Mouse (Mus musculus): ENCODE data around the gene Golga2. TPM values are rescaled to one million over a fixed set of nuclear protein-coding genes. Genes with fewer than 3 reads are reported as not detected.

Golga2 gene
- polyA plus RNA-seq, 1 experiment, result 36.0 TPM

- H3K27ac ChIP-seq (ENCODE audit: control insufficient read depth, insufficient read depth, low read depth, low read length), result no peak overlapping the region
- peak overlapping the region; percentile 93; the same call in 1 of the 2 replicates for H3K4me3 ChIP-seq (ENCODE audit: control insufficient read depth, low read depth, low read length)
- no peaks in the 10 kb centered on the region for H3K27me3 ChIP-seq (ENCODE audit: control insufficient read depth, insufficient read depth, low read length)
- TF ChIP-seq CTCF (IDR thresholded peaks at IDR 0.05; ENCODE audit: control insufficient read depth, insufficient read depth, insufficient replicate concordance, low read depth, low read length) (no peak), POLR2A (IDR thresholded peaks at IDR 0.05; ENCODE audit: control insufficient read depth, low read depth, low read length) (no peak)
- H3K36me3 ChIP-seq (ENCODE audit: control insufficient read depth, insufficient read depth, low read length), result no peaks in the 10 kb centered on the region
- peaks cover 9% of the 10 kb centered on the region for H3K4me1 ChIP-seq (ENCODE audit: control insufficient read depth, insufficient read depth, low read length)
Measured at GRCm38 (mm10) chr2:32353836-32354235, 66.7 kb downstream of the Golga2 start.

GRCm38 (mm10) chr2:32354336-32354895 is 67.2 kb downstream of the Golga2 start:
- H3K4me3 ChIP-seq (ENCODE audit: control insufficient read depth, low read depth, low read length), result no peak overlapping the region; the same call in 1 of the 2 replicates
- H3K4me1 ChIP-seq (ENCODE audit: control insufficient read depth, insufficient read depth, low read length), result peaks cover 9% of the 10 kb centered on the region
- TF ChIP-seq POLR2A (IDR thresholded peaks at IDR 0.05; ENCODE audit: control insufficient read depth, low read depth, low read length) (no peak), CTCF (IDR thresholded peaks at IDR 0.05; ENCODE audit: control insufficient read depth, insufficient read depth, insufficient replicate concordance, low read depth, low read length) (no peak)
- H3K27ac ChIP-seq (ENCODE audit: control insufficient read depth, insufficient read depth, low read depth, low read length), result no peak overlapping the region
- no peaks in the 10 kb centered on the region for H3K27me3 ChIP-seq (ENCODE audit: control insufficient read depth, insufficient read depth, low read length)
- no peaks in the 10 kb centered on the region for H3K36me3 ChIP-seq (ENCODE audit: control insufficient read depth, insufficient read depth, low read length)

GRCm38 (mm10) chr2:32356216-32356615 is 69.0 kb downstream of the Golga2 start:
- H3K27me3 ChIP-seq (ENCODE audit: control insufficient read depth, insufficient read depth, low read length), result no peaks in the 10 kb centered on the region
- H3K4me3 ChIP-seq (ENCODE audit: control insufficient read depth, low read depth, low read length), result no peak overlapping the region
- H3K4me1 ChIP-seq (ENCODE audit: control insufficient read depth, insufficient read depth, low read length), result peaks cover 13% of the 10 kb centered on the region
- H3K36me3 ChIP-seq (ENCODE audit: control insufficient read depth, insufficient read depth, low read length), result no peaks in the 10 kb centered on the region
- H3K27ac ChIP-seq (ENCODE audit: control insufficient read depth, insufficient read depth, low read depth, low read length), result no peak overlapping the region
- TF ChIP-seq POLR2A (IDR thresholded peaks at IDR 0.05; ENCODE audit: control insufficient read depth, low read depth, low read length) (no peak), CTCF (IDR thresholded peaks at IDR 0.05; ENCODE audit: control insufficient read depth, insufficient read depth, insufficient replicate concordance, low read depth, low read length) (no peak)

Other genes with a start within 250 kb of the Golga2 start
- 276 and 286 TPM in 2 replicates for gene Fam78a, start 202.5 kb upstream of the Golga2 start, polyA plus RNA-seq (2012; rRNA removed)
- 4.6 and 4.7 TPM in 2 replicates for gene Plpp7, start 191.9 kb upstream of the Golga2 start, polyA plus RNA-seq (2012; rRNA removed)
- gene Prrc2b, start 136.3 kb upstream of the Golga2 start, polyA plus RNA-seq (2012; rRNA removed), result 5.5 and 5.7 TPM in 2 replicates
- gene Pomt1, start 50.8 kb upstream of the Golga2 start, polyA plus RNA-seq (2012; rRNA removed), result 185 and 204 TPM in 2 replicates
- 23.5 and 24.5 TPM in 2 replicates for gene Uck1, start 27.2 kb upstream of the Golga2 start, polyA plus RNA-seq (2012; rRNA removed)
- 381 and 421 TPM in 2 replicates for gene Swi5, start 691 bp downstream of the Golga2 start, polyA plus RNA-seq (2012; rRNA removed)
- gene Ciz1, start 64.9 kb downstream of the Golga2 start, polyA plus RNA-seq (2012; rRNA removed), result 255 and 278 TPM in 2 replicates
- 36.3 and 39.4 TPM in 2 replicates for gene Dnm1, start 66.0 kb downstream of the Golga2 start, polyA plus RNA-seq (2012; rRNA removed)
- gene 1110008P14Rik, start 94.6 kb downstream of the Golga2 start, polyA plus RNA-seq (2012; rRNA removed), result 92.9 and 102 TPM in 2 replicates
- 197 and 328 TPM in 2 replicates for gene Lcn2, start 100.9 kb downstream of the Golga2 start, polyA plus RNA-seq (2012; rRNA removed)
- gene Ptges2, start 108.5 kb downstream of the Golga2 start, polyA plus RNA-seq (2012; rRNA removed), result 7.5 and 7.6 TPM in 2 replicates
- gene Naif1, start 163.1 kb downstream of the Golga2 start, polyA plus RNA-seq (2012; rRNA removed), result 19.9 and 22.7 TPM in 2 replicates
- gene Slc25a25, start 164.1 kb downstream of the Golga2 start, polyA plus RNA-seq (2012; rRNA removed), result 36.7 and 38.4 TPM in 2 replicates
- gene Fam102a, start 247.9 kb downstream of the Golga2 start, polyA plus RNA-seq (2012; rRNA removed), result 15.4 and 17.6 TPM in 2 replicates